Mouse (Mus musculus): ENCODE measurements at regions not wholly inside any gene's neighbourhood (a gene's known extent, or its start where the extent isn't known, plus 50 kb on each side); places are given as distances from the start of the nearest gene placed in this dataset.
"Not testable (repeated sequence)": the region's sequence is repeated elsewhere in the genome, so short reads cannot be mapped to it uniquely, and the experiment has no call there.

- H3K27me3 ChIP-seq; H3K36me3 ChIP-seq; H3K9ac ChIP-seq (replicated peaks); H3K4me1 ChIP-seq (replicated peaks); H3K27ac ChIP-seq; ATAC-seq (ENCODE audit: insufficient number of reproducible peaks, insufficient read depth, low FRiP score, low TSS enrichment, low read depth); H3K4me3 ChIP-seq (replicated peaks); H3K4me2 ChIP-seq: not testable (repeated sequence)
- peaks cover 60% of the 10 kb centered on the region for H3K9me3 ChIP-seq
- WGBS, result 89% methylated on average over 1 of the region's 1 CpGs
Measured at GRCm38 (mm10) chr12:18207941-18208340, 306.4 kb upstream of the 5730507C01Rik start.

- not testable (repeated sequence) for ATAC-seq (ENCODE audit: insufficient number of reproducible peaks, insufficient read depth, low FRiP score, low TSS enrichment, low read depth); H3K4me3 ChIP-seq (replicated peaks); H3K9ac ChIP-seq (replicated peaks); H3K4me1 ChIP-seq (replicated peaks); H3K36me3 ChIP-seq; H3K27me3 ChIP-seq; H3K27ac ChIP-seq; H3K4me2 ChIP-seq
- WGBS, result 90% methylated on average over 16 of the region's 16 CpGs
- peaks cover 70% of the 10 kb centered on the region for H3K9me3 ChIP-seq
Measured at GRCm38 (mm10) chr12:18216432-18216926, 297.8 kb upstream of the 5730507C01Rik start.

DNA sequence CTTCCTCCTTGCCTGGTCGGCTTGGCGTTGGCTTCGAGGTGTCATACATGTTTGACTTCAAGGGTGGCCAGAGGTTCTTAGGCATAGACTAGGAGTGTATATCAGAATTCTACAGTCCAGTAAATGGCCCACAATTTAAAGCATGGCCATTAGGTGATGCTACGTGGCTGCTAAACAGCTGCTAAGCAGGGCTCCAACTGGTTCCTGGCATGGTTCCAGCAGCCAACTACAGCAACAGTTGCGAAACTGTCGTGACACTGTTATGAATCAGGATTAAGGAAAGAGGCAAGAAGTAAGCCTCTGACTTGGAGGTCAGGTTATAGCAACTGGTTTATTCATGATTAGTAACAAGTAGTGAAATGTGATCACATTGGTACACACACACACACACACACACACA is 289.8 kb upstream of the 5730507C01Rik start:
- H3K27me3 ChIP-seq, result no peaks in the 10 kb centered on the region
- no peak overlapping the region for H3K9ac ChIP-seq (replicated peaks)
- 84% methylated on average over 6 of the region's 6 CpGs for WGBS
- no peak overlapping the region for H3K27ac ChIP-seq
- ATAC-seq (ENCODE audit: insufficient number of reproducible peaks, insufficient read depth, low FRiP score, low TSS enrichment, low read depth), result no peak
- peaks cover 78% of the 10 kb centered on the region for H3K9me3 ChIP-seq
- no peaks in the 10 kb centered on the region for H3K4me1 ChIP-seq (replicated peaks)
- H3K4me3 ChIP-seq (replicated peaks), result no peak overlapping the region
- H3K4me2 ChIP-seq, result no peak overlapping the region
- no peaks in the 10 kb centered on the region for H3K36me3 ChIP-seq

DNA sequence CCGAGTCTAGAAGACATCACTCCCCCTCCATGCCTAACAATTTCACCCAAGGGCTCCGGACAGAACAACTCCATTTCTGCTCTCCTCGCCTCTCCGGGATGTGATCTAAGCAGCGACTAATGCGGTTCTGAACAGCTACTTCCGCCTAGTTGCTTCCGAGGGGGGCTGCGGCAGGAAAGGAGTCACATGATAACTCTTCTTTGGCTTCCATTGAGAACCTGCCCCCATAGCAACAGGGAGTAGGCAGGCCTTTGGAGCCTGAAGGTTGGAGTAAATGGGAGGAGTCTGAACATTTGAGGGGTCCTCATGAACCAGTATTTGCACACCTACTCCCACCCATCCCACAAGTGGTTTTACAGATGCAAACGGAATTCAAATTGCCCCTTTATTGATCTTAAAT is 287.6 kb upstream of the 5730507C01Rik start:
- Histone ChIP-seq H3K9ac (replicated peaks) (no peak overlapping the region), H3K4me1 (replicated peaks) (no peaks in the 10 kb centered on the region), H3K27ac (no peak overlapping the region), H3K9me3 (peaks cover 86% of the 10 kb centered on the region), H3K4me3 (replicated peaks) (no peak overlapping the region), H3K27me3 (no peaks in the 10 kb centered on the region), H3K36me3 (no peaks in the 10 kb centered on the region), H3K4me2 (no peak overlapping the region)
- no peak for ATAC-seq (ENCODE audit: insufficient number of reproducible peaks, insufficient read depth, low FRiP score, low TSS enrichment, low read depth)
- WGBS, result 85% methylated on average over 10 of the region's 10 CpGs

DNA sequence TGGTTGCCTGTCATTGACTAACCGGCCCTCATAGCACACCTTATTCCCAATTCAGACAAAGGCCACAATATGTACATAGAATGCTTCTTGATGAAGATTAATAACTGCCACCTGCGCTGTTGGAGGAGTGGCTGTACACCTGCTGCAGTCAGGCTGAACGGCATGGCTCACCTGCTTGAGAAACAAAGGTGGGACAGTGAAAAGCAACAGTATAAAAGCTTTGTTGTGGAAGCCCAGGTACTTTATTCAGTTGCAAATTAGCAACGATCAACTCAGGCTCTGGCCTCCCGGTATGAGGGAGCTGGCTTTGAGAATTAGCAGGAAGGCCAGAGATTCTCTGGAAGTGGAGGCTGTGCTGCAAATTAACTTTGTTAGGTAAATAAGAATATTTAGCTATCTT is 282.4 kb upstream of the 5730507C01Rik start:
- not testable (repeated sequence) for H3K4me3 ChIP-seq (replicated peaks); H3K27me3 ChIP-seq; H3K9ac ChIP-seq (replicated peaks); H3K27ac ChIP-seq; H3K36me3 ChIP-seq; H3K4me2 ChIP-seq; ATAC-seq (ENCODE audit: insufficient number of reproducible peaks, insufficient read depth, low FRiP score, low TSS enrichment, low read depth); H3K4me1 ChIP-seq (replicated peaks)
- WGBS, result 78% methylated on average over 5 of the region's 5 CpGs
- peaks cover 61% of the 10 kb centered on the region for H3K9me3 ChIP-seq

- H3K36me3 ChIP-seq; H3K4me3 ChIP-seq (replicated peaks); H3K27ac ChIP-seq; H3K4me2 ChIP-seq; H3K4me1 ChIP-seq (replicated peaks); H3K27me3 ChIP-seq; ATAC-seq (ENCODE audit: insufficient number of reproducible peaks, insufficient read depth, low FRiP score, low TSS enrichment, low read depth); H3K9ac ChIP-seq (replicated peaks): not testable (repeated sequence)
- H3K9me3 ChIP-seq, result peaks cover 59% of the 10 kb centered on the region
Measured at GRCm38 (mm10) chr12:18236330-18236729, 278.0 kb upstream of the 5730507C01Rik start.

DNA sequence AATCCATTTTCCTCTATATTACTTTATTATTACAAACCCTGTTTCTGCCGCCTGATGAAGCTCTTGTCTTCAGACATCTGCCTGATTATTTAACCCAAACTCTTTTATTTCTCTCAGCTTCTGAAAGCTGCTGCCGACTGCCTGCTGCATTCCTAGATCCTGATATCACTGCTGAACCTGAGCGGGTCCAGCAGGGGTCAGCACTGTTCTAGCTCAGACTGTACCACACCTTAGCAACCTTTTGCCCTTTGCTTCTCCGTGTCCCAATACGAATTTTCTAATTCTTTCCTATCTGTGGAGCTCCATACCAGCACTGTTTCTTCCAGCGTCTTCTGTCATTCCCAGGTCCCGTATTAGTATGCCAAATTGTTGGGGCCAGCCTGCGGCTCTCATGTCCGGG is 276.8 kb upstream of the 5730507C01Rik start:
- ATAC-seq (ENCODE audit: insufficient number of reproducible peaks, insufficient read depth, low FRiP score, low TSS enrichment, low read depth), result no peak
- no peak overlapping the region for H3K27ac ChIP-seq
- no peak overlapping the region for H3K4me2 ChIP-seq
- no peaks in the 10 kb centered on the region for H3K27me3 ChIP-seq
- H3K9ac ChIP-seq (replicated peaks), result no peak overlapping the region
- H3K4me3 ChIP-seq (replicated peaks), result no peak overlapping the region
- H3K36me3 ChIP-seq, result no peaks in the 10 kb centered on the region
- H3K9me3 ChIP-seq, result peaks cover 59% of the 10 kb centered on the region
- WGBS, result 76% methylated on average over 9 of the region's 9 CpGs
- H3K4me1 ChIP-seq (replicated peaks), result no peaks in the 10 kb centered on the region
